Mouse (Mus musculus): ENCODE data around the gene Mrgpra4. TPM values are rescaled to one million over a fixed set of nuclear protein-coding genes. Genes with fewer than 3 reads are reported as not detected.

Gene Mrgpra4
- total RNA-seq (2023) = not detected

GRCm38 (mm10) chr7:47981995-47982394, at the start of gene Mrgpra4:
Gene Mrgpra4 (minus strand): TSS chr7:47982095.

GRCm38 (mm10) chr7:48027497-48027896, 45.6 kb upstream of the Mrgpra4 start, which contains the start of gene Mrgprx1:
Gene Mrgprx1 (minus strand): TSS chr7:48027597.

Other genes starting within 250 kb of the Mrgpra4 start
- gene Mrgprx1, start 45.5 kb upstream of the Mrgpra4 start, total RNA-seq (2023) = not detected
- gene Mrgprb5, start 186.9 kb upstream of the Mrgpra4 start, total RNA-seq (2023) = not detected
- not detected for gene Mrgprb4, start 217.2 kb upstream of the Mrgpra4 start, total RNA-seq (2023)

All from B cell, adult 67 days (primary cell).